Mouse (Mus musculus): ENCODE results near the gene Tekt5.

The Tekt5 gene

DNA sequence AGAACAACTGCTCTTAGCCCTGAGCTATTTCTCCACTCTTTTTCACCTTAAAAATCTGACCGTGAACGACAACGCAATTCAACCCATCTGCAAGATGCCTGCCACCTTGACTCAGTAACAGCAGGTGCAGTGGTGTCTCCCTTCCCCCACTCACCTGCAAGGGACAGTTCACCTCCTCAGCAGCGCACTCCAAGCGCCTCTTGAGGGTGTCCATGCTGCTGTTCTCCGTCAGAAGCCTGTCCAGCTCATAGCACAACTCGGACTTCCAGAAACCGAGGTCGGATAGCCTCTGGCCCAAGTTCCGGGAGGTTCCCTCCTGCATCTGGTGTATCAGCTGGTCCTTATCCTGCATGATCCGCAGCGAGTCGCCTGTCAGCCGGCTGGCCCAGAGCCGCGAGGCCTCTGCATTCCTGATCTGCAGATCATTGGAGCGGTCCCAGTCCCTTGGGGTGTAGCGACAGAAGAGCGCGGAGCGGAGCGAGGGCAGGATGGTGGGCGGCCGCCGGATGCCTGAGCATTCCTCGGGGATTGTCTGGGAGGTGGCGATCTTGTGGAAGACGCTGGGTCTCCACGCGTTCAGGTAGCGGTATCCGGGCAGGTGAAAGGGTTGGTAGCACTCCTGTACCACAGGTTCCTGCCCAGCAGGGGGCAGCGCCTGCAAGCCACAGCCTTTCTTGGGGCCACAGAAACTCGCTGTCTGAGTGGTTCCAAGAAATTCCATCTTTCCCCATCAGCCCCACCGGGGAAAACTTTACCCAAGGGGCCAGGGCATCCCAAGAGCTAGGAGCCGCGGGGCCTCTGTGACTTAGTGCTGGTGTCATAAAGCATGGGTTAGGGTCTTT is at the start of gene Tekt5:
Gene Tekt5, minus strand, starts transcription at position 792 of the 842 bp plus-strand sequence.
- DNase-seq: no peak

DNA sequence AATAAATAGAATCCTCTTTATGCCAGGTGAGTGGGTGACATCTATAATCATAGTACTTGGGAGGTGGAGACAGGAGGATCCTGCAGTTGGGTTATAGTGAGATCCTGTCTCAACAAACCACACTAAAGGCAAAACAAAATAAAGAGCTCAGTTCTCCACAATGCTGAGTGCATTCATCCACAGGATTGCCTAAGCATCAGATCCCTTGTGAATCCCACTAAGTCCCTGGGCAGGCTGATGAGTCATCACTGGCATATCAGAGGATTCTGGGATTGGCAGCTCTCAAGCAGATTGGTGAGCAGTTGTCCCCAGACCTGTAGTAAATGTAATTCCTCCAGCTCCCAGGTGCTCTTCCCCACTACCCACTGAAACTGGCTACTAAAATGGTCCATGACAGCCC is 48.4 kb upstream of the Tekt5 start:
- DNase-seq: no peak

DNA sequence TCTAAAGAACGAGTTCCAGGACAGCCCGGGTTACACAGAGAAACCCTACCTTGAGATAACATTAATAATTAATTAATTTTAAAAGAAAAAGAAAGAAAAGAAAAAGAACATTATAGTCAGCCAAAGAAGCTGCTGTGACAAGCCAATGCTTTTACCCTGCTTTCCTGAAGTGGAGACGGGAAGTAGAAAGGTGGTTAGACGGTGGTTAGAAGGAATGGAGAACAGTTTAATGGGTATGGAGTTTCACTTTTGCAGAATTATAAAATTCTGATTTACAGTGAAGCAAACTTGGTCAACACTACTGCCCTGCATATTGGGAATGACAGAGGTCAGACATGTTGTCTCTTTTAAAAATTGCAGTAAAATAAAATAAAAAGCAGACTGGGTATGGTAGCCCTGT is 46.5 kb upstream of the Tekt5 start:
- DNase-seq: no peak

DNA sequence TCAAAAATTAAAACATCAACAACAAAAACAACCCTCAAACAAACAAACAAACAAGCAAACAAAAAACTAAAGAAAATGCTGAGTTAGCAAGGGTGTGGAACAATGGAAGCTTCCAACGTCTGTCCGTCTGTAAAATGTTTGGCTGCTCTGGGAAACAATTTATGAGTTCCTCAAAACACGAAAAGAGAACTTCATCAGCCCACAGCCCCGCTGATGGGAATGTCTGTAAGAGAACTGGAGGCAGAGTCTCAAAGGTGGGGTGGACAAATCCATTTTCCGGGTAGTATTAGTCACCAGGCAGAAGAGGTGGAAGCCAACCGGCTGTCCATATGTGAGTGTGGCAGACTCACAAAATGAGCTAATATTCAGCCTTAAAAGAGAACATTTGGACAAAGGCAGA is 46.0 kb upstream of the Tekt5 start:
- DNase-seq: no peak

DNA sequence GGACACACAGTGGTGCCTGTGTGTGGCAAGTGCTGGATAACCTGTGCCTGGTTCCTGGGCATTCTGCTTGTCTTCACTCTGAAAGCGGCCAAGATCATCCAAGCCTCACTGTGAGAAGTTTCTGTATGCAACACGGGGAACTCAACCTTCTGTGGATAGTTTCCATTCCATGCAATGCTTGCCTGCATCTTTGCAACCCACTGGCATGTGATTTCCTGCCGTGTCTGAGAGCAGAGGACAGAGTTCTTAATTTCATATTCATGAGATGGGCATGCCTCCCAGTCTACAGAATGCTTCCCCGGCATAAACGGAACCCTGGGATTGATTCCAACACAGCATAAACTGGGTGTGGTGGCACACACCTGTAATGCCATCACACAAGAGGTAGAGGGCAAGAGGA is 42.8 kb upstream of the Tekt5 start:
- DNase-seq: no peak

GRCm38 (mm10) chr16:10436166-10436565 is 40.9 kb upstream of the Tekt5 start:
- DNase-seq: no peak

DNA sequence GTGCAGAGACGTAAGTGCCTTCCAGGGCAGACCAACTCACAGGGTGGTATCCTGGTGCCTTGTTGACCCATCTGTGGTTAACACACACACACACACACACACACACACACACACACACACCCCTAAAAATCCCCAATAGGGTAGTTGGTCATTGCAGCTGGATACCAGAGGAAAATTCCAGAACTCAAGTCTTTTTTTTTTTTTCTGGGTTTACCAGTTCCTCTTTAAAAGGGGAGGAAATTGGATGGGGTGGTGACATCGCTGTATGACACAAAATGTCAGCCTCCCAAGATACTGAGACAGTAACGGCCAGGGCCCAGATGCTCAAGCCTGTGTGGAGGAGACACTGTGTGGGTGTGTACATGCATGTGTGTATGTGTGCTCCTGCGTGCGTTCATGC is 38.1 kb upstream of the Tekt5 start:
- DNase-seq: no peak

DNA sequence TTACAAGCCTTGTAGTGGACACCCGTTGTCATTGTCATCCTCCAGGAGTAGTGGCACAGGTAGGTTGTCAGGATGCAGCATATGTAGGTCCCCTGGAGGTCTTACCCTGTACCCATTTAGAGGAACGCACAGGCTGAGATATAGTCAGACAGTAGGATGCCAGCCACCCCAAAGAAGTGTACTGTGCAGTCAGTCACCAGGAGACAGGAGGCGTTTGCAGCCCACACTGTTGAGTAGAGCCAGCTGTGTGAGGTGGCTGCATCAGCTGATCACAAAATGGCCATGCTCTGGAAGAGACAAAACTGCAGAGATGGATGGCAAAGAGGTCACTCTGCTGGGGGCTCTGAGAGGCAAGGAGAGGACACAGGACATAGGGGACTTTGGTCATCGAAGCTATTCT is 37.1 kb upstream of the Tekt5 start:
- no peak for DNase-seq

GRCm38 (mm10) chr16:10431911-10432310 is 36.6 kb upstream of the Tekt5 start:
- DNase-seq: no peak

GRCm38 (mm10) chr16:10420447-10421054 is 25.3 kb upstream of the Tekt5 start:
- no peak for DNase-seq

GRCm38 (mm10) chr16:10417723-10418259 is 22.5 kb upstream of the Tekt5 start:
- DNase-seq: no peak

GRCm38 (mm10) chr16:10416866-10417265 is 21.6 kb upstream of the Tekt5 start:
- DNase-seq: no peak

GRCm38 (mm10) chr16:10415976-10416375 is 20.7 kb upstream of the Tekt5 start:
- DNase-seq: peak; percentile 74

DNA sequence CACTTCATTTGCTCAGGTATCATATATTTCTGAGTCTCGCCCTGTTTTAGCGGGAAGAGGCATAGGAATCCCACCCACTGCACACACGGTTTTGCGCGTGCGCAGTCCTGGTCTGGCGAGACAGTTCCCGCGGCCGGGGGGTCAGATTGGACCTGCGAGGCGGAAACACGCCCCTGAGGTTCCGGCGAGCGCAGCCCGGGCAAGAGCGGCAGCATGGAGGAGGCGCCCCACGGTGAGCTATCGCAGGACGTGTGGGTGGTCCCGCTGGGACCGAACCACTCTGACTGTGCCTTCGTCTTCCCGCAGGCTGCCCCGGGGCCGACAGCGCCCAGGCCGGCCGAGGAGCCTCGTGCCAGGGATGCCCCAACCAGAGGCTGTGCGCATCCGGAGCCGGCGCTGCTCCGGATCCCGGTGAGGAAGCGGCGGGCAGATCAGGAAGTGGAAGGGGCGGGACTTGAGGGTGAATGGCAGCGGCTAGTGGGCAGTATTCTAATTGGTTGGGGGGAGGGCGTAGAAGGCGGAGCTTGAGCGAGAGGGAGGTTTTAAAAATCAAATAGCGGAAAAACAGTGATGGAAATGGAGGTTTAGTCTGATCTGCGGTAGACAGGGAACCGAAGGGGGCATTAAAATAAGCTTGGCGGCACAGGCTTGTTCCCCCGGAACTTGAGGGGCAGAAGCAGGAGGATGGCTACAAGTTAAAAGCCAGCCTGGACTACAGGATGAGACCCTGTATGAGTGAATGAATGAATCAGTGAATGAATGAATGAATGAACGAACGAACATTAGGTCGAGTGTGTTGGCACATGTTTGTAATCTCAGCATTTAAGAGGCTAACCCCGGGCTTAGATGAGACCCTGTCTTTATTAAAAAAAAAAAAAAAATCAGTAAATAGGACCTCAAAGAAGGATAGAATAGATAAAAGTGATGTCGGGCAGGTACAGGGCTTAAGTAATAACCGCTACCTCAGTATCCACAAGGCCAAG is 16.8 kb upstream of the Tekt5 start, which contains the start of gene Nubp1:
Gene Nubp1, plus strand, starts transcription at position 185 of the 983 bp plus-strand sequence.
- DNase-seq: peak; percentile 95

- peak; percentile 72 for DNase-seq
Observed at GRCm38 (mm10) chr16:10399160-10399559, 3.9 kb upstream of the Tekt5 start.

DNA sequence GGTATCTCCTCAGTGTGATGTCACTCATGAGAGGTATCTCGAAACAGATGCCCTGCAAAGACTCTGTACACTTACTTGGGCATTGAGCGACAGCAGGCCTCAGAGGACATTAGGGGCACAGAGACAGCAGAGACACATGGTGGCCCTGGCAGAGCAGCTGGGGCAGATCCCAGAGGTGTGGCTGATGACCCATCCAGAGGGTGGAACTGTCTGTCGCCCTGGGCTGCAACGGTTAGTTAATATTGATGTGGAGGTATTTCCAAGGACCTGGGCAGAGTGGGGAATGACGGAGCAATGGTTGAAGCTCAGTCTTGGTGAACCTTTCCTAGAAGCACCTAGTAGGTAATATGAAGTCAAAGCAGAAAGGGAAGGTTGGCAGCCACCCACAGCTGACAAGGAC is 3.5 kb upstream of the Tekt5 start:
- DNase-seq: no peak

GRCm38 (mm10) chr16:10392587-10392986 is 2.7 kb downstream of the Tekt5 start:
- no peak for DNase-seq

GRCm38 (mm10) chr16:10388634-10389365 is 6.5 kb downstream of the Tekt5 start:
- DNase-seq: no peak

GRCm38 (mm10) chr16:10385261-10385660 is 10.0 kb downstream of the Tekt5 start:
- no peak for DNase-seq

- DNase-seq: no peak
Observed at GRCm38 (mm10) chr16:10384544-10384943, 10.7 kb downstream of the Tekt5 start.

- DNase-seq: no peak
Observed at GRCm38 (mm10) chr16:10384060-10384497, 11.2 kb downstream of the Tekt5 start.

GRCm38 (mm10) chr16:10379531-10379930 is 15.8 kb downstream of the Tekt5 start:
- DNase-seq: no peak

All from cerebellum, adult 11 months (tissue).